Mouse (Mus musculus): ENCODE data around the gene Cit.

Gene Cit

DNA sequence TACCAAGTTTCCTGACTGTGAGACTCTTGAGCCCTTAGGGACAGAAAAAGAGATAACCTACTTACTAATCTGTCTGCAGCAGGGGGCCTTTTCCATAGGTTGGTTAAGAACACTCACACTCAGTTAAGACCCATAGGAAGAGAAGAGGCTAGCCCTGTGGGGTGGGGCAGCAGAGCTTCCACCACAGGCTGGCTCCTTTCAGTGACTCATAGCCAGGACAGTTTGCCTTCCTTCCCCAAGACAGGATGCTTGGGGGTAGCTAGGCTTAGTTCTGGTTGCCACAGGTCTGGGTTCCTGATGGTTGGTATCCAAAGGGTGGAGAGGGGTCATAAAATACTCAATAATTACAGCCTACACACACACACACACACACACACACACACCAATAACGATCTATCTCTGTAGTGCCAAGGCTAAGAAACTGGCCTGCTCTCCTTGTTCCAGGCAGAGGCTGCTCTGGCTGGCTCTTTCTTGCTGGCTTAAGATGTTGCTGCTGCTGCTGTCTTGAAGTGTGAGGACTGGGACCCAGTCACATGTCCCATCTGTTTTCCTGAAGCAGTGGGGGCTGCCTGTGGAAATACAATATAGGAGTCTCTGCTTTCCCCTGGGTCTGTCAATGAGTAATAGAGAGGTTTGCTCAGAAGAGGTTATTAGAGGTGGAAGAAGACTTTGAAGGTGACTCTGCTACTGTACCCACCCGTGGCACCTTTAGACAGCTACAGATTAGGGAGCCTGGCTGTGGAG, 165.0 kb downstream of the Cit start:
- WGBS: 69% methylated on average over 2 of the region's 2 CpGs

DNA sequence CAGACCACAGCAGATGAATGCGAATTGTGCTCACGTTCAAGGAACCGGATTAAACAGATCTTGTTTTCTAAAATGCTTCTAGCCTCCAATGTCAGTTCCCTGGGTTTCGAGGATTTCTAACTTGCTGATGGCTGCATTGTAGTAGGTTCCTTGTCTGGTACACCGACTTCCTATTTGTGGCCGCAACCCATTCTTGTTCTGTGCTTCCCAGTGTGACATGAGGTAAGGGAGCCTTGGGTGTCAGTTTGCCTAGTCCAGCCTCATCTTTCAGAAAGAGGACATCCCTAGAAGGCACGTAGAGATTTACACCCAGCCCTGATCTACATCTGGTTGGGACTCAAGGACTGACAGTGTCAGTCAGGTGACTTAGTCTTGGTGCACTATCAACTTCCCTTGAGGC, 166.6 kb downstream of the Cit start:
- 90% methylated on average over 7 of the region's 7 CpGs for WGBS

DNA sequence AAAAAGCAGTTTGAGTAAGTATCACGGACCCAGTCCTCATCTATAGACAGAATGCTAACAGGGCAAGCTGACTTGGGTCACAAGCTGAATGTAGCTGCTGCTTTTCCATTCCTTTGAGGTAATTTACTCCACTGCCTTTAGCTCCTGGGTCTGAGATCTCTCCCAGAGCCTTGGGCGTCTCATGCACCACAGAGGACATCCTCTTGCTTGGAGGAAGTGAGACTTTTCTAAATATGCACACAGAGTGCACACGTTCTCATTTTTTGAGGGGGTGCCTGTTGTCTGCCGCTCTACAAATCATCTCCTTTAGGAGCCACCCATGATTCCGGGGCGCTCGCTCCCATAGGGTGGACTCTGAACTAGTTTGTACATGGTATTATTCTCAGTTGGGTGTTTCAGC, 167.4 kb downstream of the Cit start:
- WGBS: 63% methylated on average over 7 of the region's 7 CpGs

DNA sequence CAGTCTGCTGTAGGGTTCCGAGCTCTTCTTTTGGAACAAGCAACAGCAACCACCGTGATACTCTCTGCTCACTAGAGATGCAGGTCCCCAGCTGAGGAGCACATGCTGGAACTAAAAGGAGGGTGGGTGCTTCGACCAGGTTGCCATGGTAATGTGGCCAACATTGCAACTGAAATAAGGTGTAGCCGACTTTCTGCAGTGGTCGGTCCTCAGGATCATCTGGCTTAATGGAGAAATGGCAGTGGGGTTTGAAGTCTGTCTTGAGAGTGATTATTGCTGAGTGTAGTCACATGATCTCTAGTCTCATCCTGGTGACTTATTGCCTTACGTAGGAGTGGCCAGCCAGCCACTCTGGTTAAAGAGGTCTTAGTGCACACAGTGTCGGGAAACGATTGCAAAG, 168.7 kb downstream of the Cit start:
- 62% methylated on average over 8 of the region's 8 CpGs for WGBS

DNA sequence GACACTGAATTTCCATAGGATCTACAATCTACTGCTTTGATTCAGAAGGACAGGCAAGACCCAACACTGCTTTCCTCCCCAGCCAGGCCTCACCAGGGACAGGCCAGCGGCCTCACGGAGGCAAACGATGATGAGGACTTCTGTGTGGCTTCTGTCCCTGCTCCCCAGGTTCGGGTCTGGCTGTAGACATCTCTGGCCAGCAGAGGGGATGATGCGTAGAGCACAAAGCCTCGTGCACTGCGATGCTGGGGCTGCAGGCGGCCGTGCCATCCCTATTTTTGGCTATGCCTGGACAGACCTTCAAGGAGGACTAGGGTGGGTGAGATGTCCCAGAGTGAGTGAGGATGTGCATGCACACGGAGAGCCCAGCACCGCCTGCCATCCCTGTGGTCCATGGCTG, 169.2 kb downstream of the Cit start:
- 88% methylated on average over 11 of the region's 11 CpGs for WGBS

DNA sequence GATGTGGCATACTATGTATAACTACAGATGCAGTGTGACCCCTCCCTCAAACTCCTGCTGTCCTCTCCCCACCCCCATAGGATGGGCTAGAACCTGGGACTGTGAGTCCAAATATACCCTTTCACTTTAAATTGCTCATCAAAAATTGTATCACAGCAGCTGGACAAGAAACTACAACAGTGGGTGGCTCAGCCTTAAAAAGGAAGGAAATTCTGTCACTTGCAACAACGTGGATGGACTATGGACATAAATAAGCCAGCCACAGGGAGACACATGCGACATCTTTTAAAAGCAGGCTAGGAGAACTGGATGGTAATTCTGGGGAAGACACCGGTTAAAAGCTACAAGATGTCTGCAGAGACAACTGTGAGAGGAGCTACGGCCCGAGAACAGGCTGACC, 171.5 kb downstream of the Cit start:
- WGBS: 51% methylated on average over 5 of the region's 5 CpGs

DNA sequence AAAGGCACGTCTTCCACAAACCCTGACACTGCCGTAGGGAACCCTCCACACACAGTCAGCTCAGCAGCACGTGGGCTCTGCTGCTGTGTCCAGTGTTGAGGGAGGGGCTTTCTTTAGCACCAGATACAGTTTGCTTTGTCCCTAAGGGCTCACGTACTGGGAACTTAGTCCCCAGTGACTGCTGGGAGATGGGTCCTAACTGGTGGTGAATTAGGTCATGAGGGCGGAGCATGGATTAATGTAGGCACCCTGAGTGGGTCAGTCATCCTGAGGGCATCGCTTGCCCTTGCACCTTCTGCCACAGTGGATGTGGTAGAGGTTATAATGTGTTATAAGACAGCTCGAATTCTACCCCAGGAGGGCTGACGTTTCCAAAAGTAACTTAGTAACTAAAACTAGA, 172.3 kb downstream of the Cit start:
- 82% methylated on average over 8 of the region's 8 CpGs for WGBS

DNA sequence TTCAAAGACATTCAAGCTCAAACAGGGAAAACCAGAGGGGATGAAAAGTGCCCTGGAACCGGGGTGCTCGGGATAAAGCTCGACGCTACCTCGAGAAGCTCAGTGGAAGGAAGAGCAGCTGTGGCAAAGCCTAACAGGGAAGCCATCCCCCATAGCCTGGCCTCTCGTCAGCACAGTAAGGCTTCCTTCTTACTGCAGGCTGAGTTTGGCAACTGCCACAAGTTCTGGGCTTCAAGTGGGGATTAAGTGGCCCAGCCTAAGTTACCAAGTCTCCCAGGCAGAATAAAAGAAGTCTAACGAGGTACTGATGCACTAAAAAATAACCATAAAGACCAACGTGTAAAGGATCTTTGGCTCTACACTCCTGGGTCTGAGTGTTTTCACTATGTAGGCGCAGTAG, 173.1 kb downstream of the Cit start:
- WGBS: 71% methylated on average over 9 of the region's 9 CpGs

DNA sequence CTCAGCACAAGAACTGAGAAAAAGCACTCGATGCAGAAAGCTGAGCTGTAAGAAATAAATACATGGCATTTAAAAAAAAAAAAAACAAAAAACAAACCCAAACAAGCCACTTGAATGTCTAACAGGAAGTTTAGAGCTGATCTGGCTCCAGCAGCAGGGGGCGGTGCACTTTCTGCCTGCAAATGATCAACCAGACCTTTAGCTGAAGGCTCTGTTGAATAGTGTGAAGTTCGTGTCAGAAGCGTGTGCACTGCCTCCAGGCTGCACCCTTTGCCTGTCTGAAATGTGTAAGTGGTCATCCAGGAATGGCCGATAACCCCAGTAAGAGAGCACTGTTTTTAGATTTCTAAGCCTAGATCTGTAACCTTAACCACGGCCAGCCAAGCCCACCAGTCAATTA, 173.7 kb downstream of the Cit start:
- 69% methylated on average over 6 of the region's 6 CpGs for WGBS

DNA sequence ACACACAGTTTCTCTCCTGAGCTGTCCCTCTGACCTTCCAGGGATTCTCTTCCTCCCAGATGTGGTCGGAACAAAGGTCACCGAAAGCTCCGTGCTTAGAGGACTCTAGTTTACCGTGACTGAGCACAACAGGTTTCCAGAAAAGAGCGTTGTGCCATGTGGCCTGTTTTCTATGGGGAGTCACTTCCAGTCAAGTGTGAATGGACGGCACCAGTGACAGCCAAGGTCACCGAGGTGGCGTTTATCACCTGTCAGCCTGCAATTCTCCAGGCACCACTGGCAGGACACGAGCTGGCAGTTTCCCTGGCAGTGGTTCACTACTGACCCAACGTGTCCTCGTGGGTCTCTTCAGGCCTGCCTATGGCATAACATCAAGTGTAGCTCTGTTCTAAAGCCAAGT, 174.3 kb downstream of the Cit start:
- 83% methylated on average over 11 of the region's 11 CpGs for WGBS

DNA sequence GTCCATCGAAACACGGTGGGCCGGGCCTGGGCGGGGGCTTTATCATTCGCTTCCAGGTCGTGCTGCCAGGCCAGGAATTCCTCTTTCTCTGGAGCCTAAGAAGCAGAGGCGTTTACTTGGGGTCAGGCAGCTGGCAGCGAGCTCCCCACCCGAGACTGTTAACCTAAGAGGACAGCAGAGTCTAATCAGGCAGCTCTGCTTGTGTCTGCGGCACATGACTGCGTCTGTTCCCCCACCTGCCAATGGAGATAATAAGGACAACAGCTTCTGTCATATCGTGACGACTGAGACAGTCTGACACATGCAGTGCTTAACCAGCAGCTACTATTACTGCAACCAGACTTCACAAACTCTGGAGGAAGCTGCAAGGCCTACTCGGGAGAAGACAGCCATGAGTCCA, 176.5 kb downstream of the Cit start:
- 81% methylated on average over 14 of the region's 14 CpGs for WGBS

DNA sequence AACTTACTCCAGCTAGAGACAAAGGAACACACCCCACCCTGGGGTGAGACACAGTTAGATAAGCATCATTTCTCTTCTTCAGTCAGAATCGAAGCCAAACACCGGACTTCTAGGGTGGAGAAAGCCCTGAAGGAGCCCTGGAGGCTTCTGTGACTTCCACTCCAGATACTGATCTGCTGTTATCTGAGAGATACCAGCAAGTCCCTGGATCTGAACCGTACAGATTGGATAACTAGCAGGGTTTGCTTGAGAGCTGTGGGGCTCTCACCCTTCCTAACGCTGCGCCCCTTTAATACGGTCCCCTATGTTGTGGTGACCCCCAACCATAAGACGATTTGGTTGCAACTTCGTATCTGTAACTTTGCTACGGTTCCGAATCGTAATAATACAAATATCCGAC, 177.1 kb downstream of the Cit start:
- WGBS: 92% methylated on average over 12 of the region's 12 CpGs

DNA sequence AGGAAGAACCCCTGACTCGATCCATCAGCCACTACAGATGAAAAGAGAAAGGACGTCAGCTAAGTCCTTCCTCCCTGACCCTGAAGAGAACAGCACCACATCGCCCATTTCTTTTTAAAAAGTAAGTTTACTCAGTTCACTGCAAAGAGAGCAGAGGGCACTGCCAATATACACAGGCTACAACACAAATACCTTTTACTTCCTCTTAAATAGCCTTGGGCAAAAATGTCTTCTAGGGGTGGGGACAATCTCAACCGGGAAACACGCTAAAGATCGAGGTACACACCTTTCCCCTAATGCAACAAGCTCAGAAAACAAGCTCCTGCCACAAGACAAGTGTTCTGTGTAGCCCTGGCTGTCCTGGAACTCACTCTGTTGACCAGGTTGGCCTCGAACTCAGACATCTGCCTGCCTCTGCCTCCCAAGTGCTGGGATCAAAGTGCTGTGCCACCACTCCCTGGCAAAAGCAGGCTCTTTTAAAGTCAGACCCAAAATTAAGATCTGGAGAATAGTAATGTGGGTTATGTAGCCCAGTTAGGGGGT, 177.7 kb downstream of the Cit start:
- 72% methylated on average over 7 of the region's 7 CpGs for WGBS

DNA sequence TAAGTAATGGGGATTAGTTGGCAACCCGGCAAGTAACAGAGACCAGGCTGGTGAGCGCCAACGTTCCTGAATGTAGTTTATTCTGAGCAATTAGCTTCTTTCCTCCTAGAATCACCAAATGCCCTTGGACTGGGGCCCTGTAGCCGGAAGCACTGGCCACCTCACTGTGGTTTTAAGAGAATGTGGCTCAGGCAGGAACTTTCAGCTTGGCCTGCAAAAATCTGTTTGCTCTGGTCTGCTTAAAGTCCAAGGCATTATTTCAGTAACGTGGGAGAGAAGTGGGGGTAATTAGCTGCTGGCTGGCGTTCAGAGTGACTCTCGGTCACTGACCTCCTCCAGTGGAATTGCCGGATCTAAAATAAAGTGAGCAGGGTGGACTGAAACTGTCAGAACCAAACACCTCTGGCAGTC, 178.2 kb downstream of the Cit start:
- 15% methylated on average over 8 of the region's 8 CpGs for WGBS

DNA sequence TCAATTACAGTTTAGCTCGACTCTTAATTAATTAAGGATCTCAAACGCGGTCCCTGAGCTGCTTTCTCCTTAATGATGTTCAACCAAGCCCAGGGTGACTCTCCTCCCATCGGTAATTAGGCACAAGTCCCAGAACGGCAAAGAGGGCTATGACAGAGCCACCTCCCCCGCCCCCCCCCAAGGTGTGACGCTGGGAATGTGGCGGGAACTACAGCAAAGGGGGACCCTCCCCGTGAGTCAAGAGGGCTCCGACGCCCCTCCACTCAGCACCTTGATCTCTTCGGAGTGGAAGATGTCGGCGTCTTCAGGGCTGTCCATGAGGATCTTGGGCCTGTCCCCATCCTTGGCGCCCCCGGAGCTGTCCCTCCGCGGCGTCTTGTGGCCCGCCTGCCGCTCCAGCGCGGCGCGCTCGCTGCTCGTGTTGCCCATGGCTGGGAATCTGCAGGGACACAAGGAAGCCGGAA, 178.8 kb downstream of the Cit start:
- under 1% methylated on average over 28 of the region's 28 CpGs for WGBS

DNA sequence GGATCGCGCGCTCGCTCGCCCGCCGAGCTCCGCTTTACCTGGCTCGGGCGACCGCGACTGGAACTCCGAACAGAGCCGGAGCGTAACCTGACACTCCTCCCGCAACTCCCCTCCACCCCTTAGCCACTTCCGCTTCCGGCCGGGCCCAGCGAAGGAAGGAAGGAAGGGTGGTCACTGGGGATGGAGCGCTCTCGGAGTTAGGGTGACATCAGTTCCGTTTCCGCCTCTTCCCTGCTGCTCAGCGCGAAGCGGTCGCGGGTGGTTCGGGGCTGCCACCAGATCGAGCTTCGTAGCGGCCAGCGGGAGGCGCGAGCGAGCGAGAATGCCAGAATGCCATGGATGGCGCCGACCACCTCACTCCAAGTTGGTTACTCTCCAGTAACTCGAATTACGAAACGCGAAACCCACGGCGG, 179.3 kb downstream of the Cit start, which contains the start of gene Prkab1:
Prkab1 (minus strand) TSS at position 182 of the 413 bp plus-strand sequence.
- WGBS: under 1% methylated on average over 46 of the region's 46 CpGs

DNA sequence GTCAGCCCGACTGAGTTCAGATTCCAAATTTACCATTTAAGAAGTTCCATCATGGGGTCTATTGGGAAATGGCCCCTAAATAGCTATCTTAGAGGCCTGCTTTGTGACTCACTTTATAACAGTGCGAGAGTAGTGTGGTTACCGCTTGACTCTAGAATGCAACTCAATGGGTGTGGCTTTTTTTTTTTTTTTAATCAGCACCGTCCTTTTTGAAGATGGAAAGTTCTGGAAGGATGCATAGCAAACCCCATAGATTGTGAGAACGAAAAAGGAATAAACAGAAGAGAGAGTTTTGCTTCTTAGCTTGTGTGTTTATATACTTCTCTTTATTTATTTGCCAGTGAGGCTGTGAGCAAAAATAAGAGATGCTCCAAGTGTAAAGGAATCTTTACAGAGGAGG, 181.0 kb downstream of the Cit start:
- 93% methylated on average over 5 of the region's 5 CpGs for WGBS

DNA sequence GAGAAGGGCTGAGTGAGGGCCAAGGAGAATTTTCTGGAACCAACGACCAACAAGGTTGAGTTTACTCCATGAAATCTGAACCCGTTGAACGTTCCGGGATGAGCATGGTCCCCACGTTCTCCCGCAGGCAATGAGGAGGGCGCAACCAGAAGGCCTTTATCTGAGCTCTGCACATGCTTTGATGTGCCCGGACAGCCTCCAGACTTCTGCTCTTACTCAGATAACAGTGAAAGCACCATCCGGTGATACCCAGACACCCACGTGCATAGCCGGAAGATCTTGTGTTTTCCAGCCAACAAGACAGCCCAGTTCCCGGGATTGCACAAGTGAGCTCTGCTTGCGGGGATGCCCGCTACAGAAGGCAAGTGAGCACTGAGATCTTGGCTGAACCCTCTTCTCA, 181.5 kb downstream of the Cit start:
- WGBS: 87% methylated on average over 14 of the region's 14 CpGs

DNA sequence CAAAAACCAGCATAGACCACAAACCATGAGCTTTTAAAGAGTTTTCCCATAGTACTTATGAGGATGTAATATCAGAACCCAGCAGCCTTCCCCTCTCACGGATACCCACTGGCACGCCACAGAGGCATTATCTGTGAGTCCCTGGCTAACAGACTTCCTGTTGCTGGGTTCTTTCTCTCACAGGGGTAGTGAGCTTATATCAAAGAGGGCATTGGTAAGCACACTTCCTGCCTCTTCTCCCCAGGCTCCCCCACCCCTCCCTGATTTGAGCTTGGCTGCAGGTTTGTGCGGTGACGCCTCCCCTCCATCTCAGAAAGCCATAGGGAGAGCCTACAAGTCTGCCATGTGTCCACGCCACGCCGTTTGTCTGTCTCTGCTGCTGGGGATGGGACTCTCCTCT, 184.0 kb downstream of the Cit start:
- 80% methylated on average over 7 of the region's 7 CpGs for WGBS

DNA sequence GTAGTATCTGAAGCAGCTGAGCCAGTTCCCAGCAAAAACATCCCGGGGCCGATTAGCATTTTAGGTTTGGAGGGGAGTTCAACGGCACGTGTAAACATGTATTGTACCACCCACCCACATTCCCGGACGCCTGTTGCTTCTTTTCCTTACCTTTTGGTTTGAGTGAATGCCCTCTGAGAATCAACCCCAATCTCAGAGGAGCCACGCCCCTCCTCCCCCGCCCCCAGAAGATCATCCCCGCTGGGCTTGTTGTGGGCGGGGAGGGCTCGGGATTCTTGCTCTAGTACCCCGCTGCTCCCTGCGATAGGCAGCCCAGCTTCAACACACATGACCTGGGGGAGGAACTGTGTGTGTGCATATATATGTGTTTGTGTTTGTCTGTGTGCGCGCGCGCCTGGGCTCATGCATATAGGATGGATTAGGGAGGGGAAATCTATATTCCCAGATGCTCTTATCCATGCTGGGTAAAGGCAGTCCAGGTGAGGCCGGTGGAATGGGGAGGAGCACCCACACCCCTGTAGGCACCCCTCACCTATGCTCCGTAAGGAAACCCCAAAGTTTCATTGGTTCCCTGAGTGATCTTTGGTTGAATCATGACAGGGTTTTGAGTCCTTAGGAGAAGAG, 185.6 kb downstream of the Cit start:
- WGBS: 10% methylated on average over 19 of the region's 19 CpGs

DNA sequence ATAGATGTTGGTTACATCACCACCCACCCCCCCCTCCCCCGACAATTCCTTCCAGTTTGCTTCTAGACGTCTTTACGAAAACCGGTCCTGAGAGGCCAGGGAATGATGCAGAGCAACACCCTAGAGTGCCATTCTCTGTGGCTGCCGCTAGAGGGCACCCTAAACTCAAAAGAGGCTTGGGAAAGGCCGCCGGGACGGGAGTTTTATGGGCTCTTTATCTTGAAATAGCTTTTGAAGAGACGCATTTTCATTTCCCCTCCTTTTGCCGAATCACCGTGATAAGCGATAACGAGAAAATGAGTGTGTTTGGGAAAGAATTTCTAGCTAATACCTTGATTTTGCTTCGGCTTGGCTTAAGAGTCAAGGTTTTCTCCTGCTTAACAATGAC, 186.1 kb downstream of the Cit start:
- 3% methylated on average over 14 of the region's 14 CpGs for WGBS

DNA sequence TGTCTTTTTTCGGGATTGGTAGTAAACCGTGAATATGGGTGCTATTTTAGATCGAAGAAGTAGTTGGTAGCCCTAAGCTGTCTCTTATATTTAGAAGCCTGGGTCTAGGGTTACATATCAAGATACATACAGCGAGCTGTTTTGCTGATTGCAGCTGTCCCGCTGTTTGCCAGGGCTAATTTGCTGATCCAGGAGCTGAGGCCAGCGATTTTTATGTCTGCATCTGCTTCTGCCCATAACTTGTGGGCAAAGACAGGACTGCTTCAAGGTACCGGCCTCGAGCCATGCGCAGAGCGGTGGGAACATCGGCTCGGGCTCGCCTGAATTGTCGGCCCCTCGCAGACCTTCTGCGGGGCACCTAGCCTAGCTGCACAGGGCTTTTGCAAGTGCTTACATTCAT, 191.4 kb downstream of the Cit start:
- WGBS: 66% methylated on average over 16 of the region's 16 CpGs

DNA sequence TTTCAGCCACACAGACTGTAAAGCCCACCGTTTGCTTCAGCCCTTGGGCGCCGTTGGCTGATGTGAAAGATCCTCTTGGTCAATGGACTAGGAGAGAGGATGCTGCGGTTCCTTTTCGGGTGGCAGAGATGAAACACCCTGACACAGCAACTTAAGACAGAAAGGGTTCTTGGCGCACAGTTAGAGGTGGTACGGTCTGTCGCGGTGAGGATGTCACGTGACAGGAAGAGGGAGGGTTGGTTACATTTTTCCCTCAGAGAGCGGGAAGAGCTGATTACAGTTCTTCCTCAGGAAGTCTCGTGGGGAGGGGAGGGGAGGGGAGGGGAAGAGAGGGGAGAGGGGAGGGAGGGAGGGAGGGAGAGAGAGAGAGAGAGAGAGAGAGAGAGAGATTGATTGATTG, 192.7 kb downstream of the Cit start:
- 61% methylated on average over 12 of the region's 12 CpGs for WGBS
